Mouse (Mus musculus) midbrain, embryonic 12.5 days (tissue): ENCODE data around the gene Lmo2. TPM values are rescaled to one million over a fixed set of nuclear protein-coding genes. Genes with fewer than 3 reads are reported as not detected.

Experiments used
- ATAC-seq: fragments of 200-750 bp; cut with Nextera tagmentation; 2 replicates; pipeline ENCODE4 v1.8.0; 2017; ENCODE audit warnings: low read depth, moderate TSS enrichment, moderate library complexity; ENCODE audit not compliant: low FRiP score
- H3K27ac ChIP-seq: fragments of 300-500 bp; sonication (generic); replicated peaks from 2 replicates; pipeline ENCODE4 v1.5.1; 2016; ENCODE audit warnings: mild to moderate bottlenecking
- H3K27me3 ChIP-seq: fragments of 300-500 bp; sonication (generic); 2 replicates; pipeline ENCODE4 v1.6.1; 2016; ENCODE audit warnings: mild to moderate bottlenecking
- H3K36me3 ChIP-seq: fragments of 300-500 bp; sonication (generic); 2 replicates; pipeline ENCODE4 v1.6.1; 2016
- H3K4me1 ChIP-seq: fragments of 300-500 bp; sonication (generic); 2 replicates; pipeline ENCODE4 v1.6.1; 2016
- H3K4me2 ChIP-seq: fragments of 300-500 bp; sonication (generic); replicated peaks from 2 replicates; pipeline ENCODE4 v1.6.1; 2016; ENCODE audit warnings: mild to moderate bottlenecking, moderate library complexity
- H3K4me3 ChIP-seq: fragments of 300-500 bp; sonication (generic); 2 replicates; pipeline ENCODE4 v1.5.1; 2016; ENCODE audit warnings: mild to moderate bottlenecking
- H3K9ac ChIP-seq: fragments of 300-500 bp; sonication (generic); replicated peaks from 2 replicates; pipeline ENCODE4 v1.6.1; 2016; ENCODE audit warnings: mild to moderate bottlenecking, moderate library complexity
- H3K9me3 ChIP-seq: fragments of 300-500 bp; sonication (generic); 2 replicates; pipeline ENCODE4 v1.6.1; 2016; ENCODE audit warnings: mild to moderate bottlenecking
- WGBS: fragments of 180-500 bp; shearing (Covaris S2); methylation state at CpG from one replicate; pipeline ENCODE4 v1.1.7; 2016; 5-methylcytosine and 5-hydroxymethylcytosine counted together
- polyA plus RNA-seq: library from polyadenylated mRNA; unstranded; fragments of >200 nt; fragmentation: Nextera tagmentation; extraction: Ambion mirVana; gene quantifications from 2 replicates; pipeline ENCODE4 v1.2.1, GENCODE M21; 2016

The Lmo2 gene
- polyA plus RNA-seq, 1 experiment from 2014 or later = 28.5 TPM

GRCm38 (mm10) chr2:103931511-103931911, 26.3 kb upstream of the Lmo2 start:
- Histone ChIP-seq H3K36me3 (no peaks in the 10 kb centered on the region), H3K9me3 (no peaks in the 10 kb centered on the region), H3K9ac (no peak overlapping the region), H3K27ac (no peak overlapping the region), H3K4me1 (peaks cover 9% of the 10 kb centered on the region; the same call in 1 of the 2 replicates), H3K4me3 (no peak overlapping the region), H3K27me3 (no peaks in the 10 kb centered on the region), H3K4me2 (no peak overlapping the region)
- 86% methylated on average over 7 of the region's 7 CpGs for WGBS
- no peak for ATAC-seq

- Histone ChIP-seq H3K4me2 (no peak overlapping the region), H3K4me3 (no peak overlapping the region), H3K9ac (no peak overlapping the region), H3K36me3 (no peaks in the 10 kb centered on the region), H3K4me1 (peaks cover 9% of the 10 kb centered on the region; the same call in 1 of the 2 replicates), H3K27ac (no peak overlapping the region), H3K27me3 (no peaks in the 10 kb centered on the region), H3K9me3 (no peaks in the 10 kb centered on the region)
- WGBS = 39% methylated on average over 2 of the region's 2 CpGs
- no peak for ATAC-seq
Measured at GRCm38 (mm10) chr2:103932025-103932424, 25.8 kb upstream of the Lmo2 start.

- no peak for ATAC-seq
- H3K4me3 ChIP-seq = no peak overlapping the region
- H3K4me1 ChIP-seq = peaks cover 7% of the 10 kb centered on the region; the same call in 1 of the 2 replicates
- 82% methylated on average over 9 of the region's 9 CpGs for WGBS
- H3K9me3 ChIP-seq = no peaks in the 10 kb centered on the region
- H3K27me3 ChIP-seq = no peaks in the 10 kb centered on the region
- H3K4me2 ChIP-seq = no peak overlapping the region
- H3K36me3 ChIP-seq = no peaks in the 10 kb centered on the region
- H3K9ac ChIP-seq = no peak overlapping the region
- H3K27ac ChIP-seq = no peak overlapping the region
Measured at GRCm38 (mm10) chr2:103932480-103932879, 25.3 kb upstream of the Lmo2 start.

GRCm38 (mm10) chr2:103934270-103934669, 23.5 kb upstream of the Lmo2 start:
- no peak overlapping the region for H3K4me3 ChIP-seq
- H3K9me3 ChIP-seq = no peaks in the 10 kb centered on the region
- no peak overlapping the region for H3K9ac ChIP-seq
- H3K36me3 ChIP-seq = no peaks in the 10 kb centered on the region
- ATAC-seq = no peak
- H3K27me3 ChIP-seq = no peaks in the 10 kb centered on the region
- no peaks in the 10 kb centered on the region for H3K4me1 ChIP-seq
- WGBS = 36% methylated on average over 7 of the region's 7 CpGs
- H3K4me2 ChIP-seq = no peak overlapping the region
- H3K27ac ChIP-seq = no peak overlapping the region

GRCm38 (mm10) chr2:103934670-103935069, 23.1 kb upstream of the Lmo2 start:
- Histone ChIP-seq H3K27me3 (no peaks in the 10 kb centered on the region), H3K4me3 (no peak overlapping the region), H3K9me3 (no peaks in the 10 kb centered on the region), H3K4me2 (no peak overlapping the region), H3K4me1 (no peaks in the 10 kb centered on the region), H3K27ac (no peak overlapping the region), H3K36me3 (no peaks in the 10 kb centered on the region), H3K9ac (no peak overlapping the region)
- no peak for ATAC-seq
- 93% methylated on average over 3 of the region's 3 CpGs for WGBS

- Histone ChIP-seq H3K4me1 (no peaks in the 10 kb centered on the region), H3K4me2 (no peak overlapping the region), H3K36me3 (no peaks in the 10 kb centered on the region), H3K27me3 (no peaks in the 10 kb centered on the region), H3K9me3 (no peaks in the 10 kb centered on the region), H3K4me3 (no peak overlapping the region), H3K27ac (no peak overlapping the region), H3K9ac (no peak overlapping the region)
- 53% methylated on average over 10 of the region's 10 CpGs for WGBS
- no peak for ATAC-seq
Measured at GRCm38 (mm10) chr2:103935691-103936435, 21.9 kb upstream of the Lmo2 start.

GRCm38 (mm10) chr2:103936666-103937065, 21.1 kb upstream of the Lmo2 start:
- ATAC-seq = no peak
- H3K27ac ChIP-seq = no peak overlapping the region
- no peak overlapping the region for H3K4me3 ChIP-seq
- H3K27me3 ChIP-seq = no peaks in the 10 kb centered on the region
- H3K4me1 ChIP-seq = no peaks in the 10 kb centered on the region
- H3K9ac ChIP-seq = no peak overlapping the region
- no peak overlapping the region for H3K4me2 ChIP-seq
- 96% methylated on average over 2 of the region's 2 CpGs for WGBS
- no peaks in the 10 kb centered on the region for H3K9me3 ChIP-seq
- no peaks in the 10 kb centered on the region for H3K36me3 ChIP-seq

- no peak overlapping the region for H3K4me3 ChIP-seq
- 80% methylated on average over 2 of the region's 2 CpGs for WGBS
- no peak overlapping the region for H3K4me2 ChIP-seq
- no peak for ATAC-seq
- no peaks in the 10 kb centered on the region for H3K4me1 ChIP-seq
- no peaks in the 10 kb centered on the region for H3K36me3 ChIP-seq
- H3K27me3 ChIP-seq = no peaks in the 10 kb centered on the region
- H3K9me3 ChIP-seq = no peaks in the 10 kb centered on the region
- no peak overlapping the region for H3K27ac ChIP-seq
- no peak overlapping the region for H3K9ac ChIP-seq
Measured at GRCm38 (mm10) chr2:103937670-103938069, 20.1 kb upstream of the Lmo2 start.

- no peaks in the 10 kb centered on the region for H3K36me3 ChIP-seq
- ATAC-seq = no peak
- no peaks in the 10 kb centered on the region for H3K4me1 ChIP-seq
- H3K4me2 ChIP-seq = no peak overlapping the region
- H3K27me3 ChIP-seq = no peaks in the 10 kb centered on the region
- H3K9ac ChIP-seq = no peak overlapping the region
- H3K9me3 ChIP-seq = no peaks in the 10 kb centered on the region
- 77% methylated on average over 1 of the region's 1 CpGs for WGBS
- H3K4me3 ChIP-seq = no peak overlapping the region
- no peak overlapping the region for H3K27ac ChIP-seq
Measured at GRCm38 (mm10) chr2:103938573-103938972, 19.2 kb upstream of the Lmo2 start.

- no peaks in the 10 kb centered on the region for H3K9me3 ChIP-seq
- H3K4me3 ChIP-seq = no peak overlapping the region
- H3K36me3 ChIP-seq = no peaks in the 10 kb centered on the region
- H3K9ac ChIP-seq = no peak overlapping the region
- H3K4me1 ChIP-seq = no peaks in the 10 kb centered on the region
- ATAC-seq = no peak
- no peak overlapping the region for H3K4me2 ChIP-seq
- no peak overlapping the region for H3K27ac ChIP-seq
- H3K27me3 ChIP-seq = no peaks in the 10 kb centered on the region
Measured at GRCm38 (mm10) chr2:103939003-103939402, 18.8 kb upstream of the Lmo2 start.

- 69% methylated on average over 3 of the region's 3 CpGs for WGBS
- no peak for ATAC-seq
- Histone ChIP-seq H3K4me3 (no peak overlapping the region), H3K4me1 (no peaks in the 10 kb centered on the region), H3K27me3 (no peaks in the 10 kb centered on the region), H3K9ac (no peak overlapping the region), H3K36me3 (no peaks in the 10 kb centered on the region), H3K4me2 (no peak overlapping the region), H3K9me3 (no peaks in the 10 kb centered on the region), H3K27ac (no peak overlapping the region)
Measured at GRCm38 (mm10) chr2:103941085-103941484, 16.7 kb upstream of the Lmo2 start.

GRCm38 (mm10) chr2:103944859-103945258, 12.9 kb upstream of the Lmo2 start:
- H3K27me3 ChIP-seq = no peaks in the 10 kb centered on the region
- H3K9me3 ChIP-seq = no peaks in the 10 kb centered on the region
- H3K4me1 ChIP-seq = no peaks in the 10 kb centered on the region
- H3K27ac ChIP-seq = no peak overlapping the region
- 84% methylated on average over 2 of the region's 2 CpGs for WGBS
- no peak overlapping the region for H3K9ac ChIP-seq
- no peak overlapping the region for H3K4me2 ChIP-seq
- ATAC-seq = no peak
- H3K4me3 ChIP-seq = no peak overlapping the region
- H3K36me3 ChIP-seq = no peaks in the 10 kb centered on the region

- 83% methylated on average over 5 of the region's 5 CpGs for WGBS
- H3K4me1 ChIP-seq = no peaks in the 10 kb centered on the region
Measured at GRCm38 (mm10) chr2:103945571-103946092, 12.2 kb upstream of the Lmo2 start.

More at GRCm38 (mm10) chr2:103945571-103946092, 12.2 kb upstream of the Lmo2 start:
- Histone ChIP-seq H3K27me3 (no peaks in the 10 kb centered on the region), H3K9me3 (no peaks in the 10 kb centered on the region), H3K27ac (no peak overlapping the region), H3K9ac (no peak overlapping the region), H3K4me2 (no peak overlapping the region), H3K36me3 (no peaks in the 10 kb centered on the region), H3K4me3 (no peak overlapping the region)
- ATAC-seq = no peak
